Mouse (Mus musculus) stomach, postnatal 0 days (tissue): ENCODE data around the gene Tsfm. TPM values are rescaled to one million over a fixed set of nuclear protein-coding genes. Genes with fewer than 3 reads are reported as not detected.

ENCODE experiments used
- ATAC-seq: fragments of 200-750 bp; cut with Nextera tagmentation; 2 replicates; pipeline ENCODE4 v1.8.0; 2017; ENCODE audit not compliant: low FRiP score, low TSS enrichment
- DNase-seq: peaks from one replicate; pipeline ENCODE4 v3.0.0-alpha.2; 2016; ENCODE audit warnings: low spot score
- H3K27ac ChIP-seq: fragments of 300-500 bp; sonication (generic); replicated peaks from 2 replicates; pipeline ENCODE4 v1.5.1; 2014; ENCODE audit warnings: mild to moderate bottlenecking, control low read depth
- H3K27me3 ChIP-seq: fragments of 300-500 bp; sonication (generic); 2 replicates; pipeline ENCODE4 v1.6.1; 2014; ENCODE audit warnings: low read length; ENCODE audit not compliant: control insufficient read depth, insufficient read depth
- H3K36me3 ChIP-seq: fragments of 300-500 bp; sonication (generic); 2 replicates; pipeline ENCODE4 v1.6.1; 2014; ENCODE audit warnings: low read length, mixed read lengths; ENCODE audit not compliant: control insufficient read depth, insufficient read depth
- H3K4me1 ChIP-seq: fragments of 300-500 bp; sonication (generic); replicated peaks from 2 replicates; pipeline ENCODE4 v1.6.1; 2014; ENCODE audit warnings: antibody characterized with exemption; ENCODE audit not compliant: control insufficient read depth, insufficient read depth
- H3K4me2 ChIP-seq: fragments of 300-500 bp; sonication (generic); replicated peaks from 2 replicates; pipeline ENCODE4 v1.6.1; 2014; ENCODE audit warnings: low read depth, mild to moderate bottlenecking, control low read depth, moderate library complexity
- H3K4me3 ChIP-seq: fragments of 300-500 bp; sonication (generic); 2 replicates; pipeline ENCODE4 v1.5.1; 2014; ENCODE audit warnings: low read depth, low read length, control low read depth
- H3K9ac ChIP-seq: fragments of 300-500 bp; sonication (generic); 2 replicates; pipeline ENCODE4 v1.6.1; 2014; ENCODE audit warnings: mild to moderate bottlenecking, low read length, control low read depth, mixed read lengths
- H3K9me3 ChIP-seq: fragments of 300-500 bp; sonication (generic); 2 replicates; pipeline ENCODE4 v1.6.1; 2016; ENCODE audit warnings: low read length; ENCODE audit not compliant: control insufficient read depth
- CTCF ChIP-seq: IDR thresholded peaks from 2 replicates; pipeline ENCODE4 v1.5.1; 2016; ENCODE audit warnings: antibody characterized with exemption, low read depth, mild to moderate bottlenecking, moderate library complexity
- EP300 ChIP-seq: optimal IDR thresholded peaks from 2 replicates; pipeline ENCODE3; 2016; ENCODE audit warnings: antibody characterized with exemption
- WGBS: fragments of 180-500 bp; shearing (Covaris S2); extraction: QIAGEN DNeasy Blood & Tissue Kit; methylation state at CpG from one replicate; pipeline ENCODE4 v1.1.7; 2014; 5-methylcytosine and 5-hydroxymethylcytosine counted together
- polyA plus RNA-seq: library from polyadenylated mRNA; unstranded; fragments of >200 nt; fragmentation: Nextera tagmentation; extraction: Ambion mirVana; gene quantifications from 2 replicates; pipeline ENCODE4 v1.2.1, GENCODE M21; 2015

Tsfm gene
- polyA plus RNA-seq, 1 experiment from 2014 or later: 61.3 TPM

GRCm38 (mm10) chr10:127001297-127001696, 29.3 kb downstream of the Tsfm start:
- WGBS: 60% methylated on average over 9 of the region's 9 CpGs
- Histone ChIP-seq H3K9ac (no peak overlapping the region), H3K27ac (peak overlapping the region; percentile 63; the same call in 1 of the 2 replicates), H3K27me3 (no peaks in the 10 kb centered on the region), H3K4me2 (0 out of 2 replicates have a peak overlapping the region, but pooled peaks have one; percentile 8), H3K4me3 (no peak overlapping the region), H3K4me1 (no peaks in the 10 kb centered on the region), H3K9me3 (no peaks in the 10 kb centered on the region), H3K36me3 (peaks cover 17% of the 10 kb centered on the region)
- ATAC-seq: peak; percentile 63
- TF ChIP-seq EP300 (no peak), CTCF (no peak)
- DNase-seq: peak; percentile 55

- Histone ChIP-seq H3K27me3 (no peaks in the 10 kb centered on the region), H3K36me3 (peaks cover 20% of the 10 kb centered on the region), H3K27ac (peak within 1 kb of the TSS; percentile 63; the same call in 1 of the 2 replicates), H3K9me3 (no peaks in the 10 kb centered on the region), H3K9ac (no peak within 1 kb of the TSS), H3K4me2 (0 out of 2 replicates have a peak within 1 kb of the TSS, but pooled peaks have one; percentile 8), H3K4me3 (no peak within 1 kb of the TSS), H3K4me1 (no peaks in the 10 kb centered on the region)
- DNase-seq: no peak
- 77% methylated on average over 5 of the region's 5 CpGs for WGBS
- no peak for TF ChIP-seq CTCF
- no peak for TF ChIP-seq EP300
- peak; percentile 41; the same call in 1 of the 2 replicates for ATAC-seq
Measured at GRCm38 (mm10) chr10:127000529-127000928, 30.1 kb downstream of the Tsfm start, which contains the start of gene Avil. Avil (plus strand) TSS chr10:127000709.

GRCm38 (mm10) chr10:126997340-126998113, 33.1 kb downstream of the Tsfm start:
- H3K9ac ChIP-seq: no peak overlapping the region
- H3K36me3 ChIP-seq: peaks cover 48% of the 10 kb centered on the region
- TF ChIP-seq CTCF (no peak), EP300 (no peak)
- H3K4me2 ChIP-seq: no peak overlapping the region
- ATAC-seq (no peak), DNase-seq (peak; percentile 54)
- H3K4me3 ChIP-seq: no peak overlapping the region
- no peak overlapping the region for H3K27ac ChIP-seq
- 47% methylated on average over 13 of the region's 13 CpGs for WGBS
- no peaks in the 10 kb centered on the region for H3K27me3 ChIP-seq
- H3K9me3 ChIP-seq: no peaks in the 10 kb centered on the region
- no peaks in the 10 kb centered on the region for H3K4me1 ChIP-seq

GRCm38 (mm10) chr10:126993621-126994020, 37.0 kb downstream of the Tsfm start:
- 79% methylated on average over 3 of the region's 3 CpGs for WGBS

GRCm38 (mm10) chr10:126991676-126992075, 39.0 kb downstream of the Tsfm start:
- Histone ChIP-seq H3K36me3 (peaks cover 36% of the 10 kb centered on the region), H3K4me1 (peaks cover 7% of the 10 kb centered on the region), H3K9me3 (no peaks in the 10 kb centered on the region), H3K4me2 (no peak overlapping the region), H3K27me3 (no peaks in the 10 kb centered on the region), H3K27ac (no peak overlapping the region), H3K9ac (no peak overlapping the region), H3K4me3 (no peak overlapping the region)
- 63% methylated on average over 3 of the region's 3 CpGs for WGBS
- DNase-seq (no peak), ATAC-seq (no peak)
- TF ChIP-seq CTCF (no peak), EP300 (no peak)

More at GRCm38 (mm10) chr10:126993621-126994020, 37.0 kb downstream of the Tsfm start:
- TF ChIP-seq CTCF (no peak), EP300 (no peak)
- ATAC-seq (no peak), DNase-seq (no peak)
- Histone ChIP-seq H3K4me2 (no peak overlapping the region), H3K27me3 (no peaks in the 10 kb centered on the region), H3K36me3 (peaks cover 49% of the 10 kb centered on the region), H3K4me1 (no peaks in the 10 kb centered on the region), H3K9me3 (no peaks in the 10 kb centered on the region), H3K4me3 (no peak overlapping the region), H3K9ac (no peak overlapping the region), H3K27ac (no peak overlapping the region)
